Mouse (Mus musculus): Measurements from ENCODE around the gene Gucd1. TPM values are rescaled to one million over a fixed set of nuclear protein-coding genes. Genes with fewer than 3 reads are reported as not detected.
A peak's percentile ranks its signal among the peaks of the same experiment; 100 is the strongest.
"Not testable (repeated sequence)": the region's sequence is repeated elsewhere in the genome, so short reads cannot be mapped to it uniquely, and the experiment has no call there.

The Gucd1 gene
- polyA plus RNA-seq (2011; ENCODE audit: insufficient read depth, insufficient read length, low replicate concordance, missing spikeins): 37.6 and 48.3 TPM in 2 replicates

- 0% methylated on average over 20 of the region's 20 CpGs for WGBS
These were observed at the start of gene Gucd1 for GRCm38 (mm10) chr10:75517758-75518143. Gene Gucd1, minus strand, starts transcription at chr10:75517972.

GRCm38 (mm10) chr10:75566765-75567164 is 49.0 kb upstream of the Gucd1 start:
- not testable (repeated sequence) for H3K4me3 ChIP-seq (replicated peaks; ENCODE audit: control insufficient read depth, low read depth, low read length); H3K27ac ChIP-seq (ENCODE audit: control insufficient read depth, insufficient read depth, low read depth, low read length, poor library complexity); H3K4me1 ChIP-seq (ENCODE audit: control insufficient read depth, insufficient read depth, low read length)
- 86% methylated on average over 2 of the region's 2 CpGs for WGBS

More at GRCm38 (mm10) chr10:75517758-75518143, at the start of gene Gucd1:
- Histone ChIP-seq H3K4me3 (replicated peaks; ENCODE audit: control insufficient read depth, low read depth, low read length) (peak within 1 kb of the TSS; percentile 80), H3K4me1 (ENCODE audit: control insufficient read depth, insufficient read depth, low read length) (no peaks in the 10 kb centered on the region; the same call in 1 of the 2 replicates), H3K27ac (ENCODE audit: control insufficient read depth, insufficient read depth, low read depth, low read length, poor library complexity) (peak within 1 kb of the TSS; percentile 98)
- TF ChIP-seq POLR2A (IDR thresholded peaks at IDR 0.05; ENCODE audit: borderline replicate concordance, control insufficient read depth, low read depth, low read length) (peak; percentile 36; the same call in 1 of the 2 replicates), CTCF (IDR thresholded peaks at IDR 0.05; ENCODE audit: control insufficient read depth, insufficient read depth, low read length) (no peak)

GRCm38 (mm10) chr10:75566321-75566720 is 48.5 kb upstream of the Gucd1 start:
- no peak overlapping the region for H3K4me3 ChIP-seq (replicated peaks; ENCODE audit: control insufficient read depth, low read depth, low read length)
- H3K4me1 ChIP-seq (ENCODE audit: control insufficient read depth, insufficient read depth, low read length): peaks cover 3% of the 10 kb centered on the region; the same call in 1 of the 2 replicates
- WGBS: 43% methylated on average over 5 of the region's 5 CpGs
- TF ChIP-seq POLR2A (IDR thresholded peaks at IDR 0.05; ENCODE audit: borderline replicate concordance, control insufficient read depth, low read depth, low read length) (no peak), CTCF (IDR thresholded peaks at IDR 0.05; ENCODE audit: control insufficient read depth, insufficient read depth, low read length) (no peak)
- peak overlapping the region; percentile 86 for H3K27ac ChIP-seq (ENCODE audit: control insufficient read depth, insufficient read depth, low read depth, low read length, poor library complexity)

GRCm38 (mm10) chr10:75565906-75566305 is 48.1 kb upstream of the Gucd1 start:
- H3K27ac ChIP-seq (ENCODE audit: control insufficient read depth, insufficient read depth, low read depth, low read length, poor library complexity): peak overlapping the region; percentile 86

GRCm38 (mm10) chr10:75565436-75565835 is 47.7 kb upstream of the Gucd1 start:
- H3K27ac ChIP-seq (ENCODE audit: control insufficient read depth, insufficient read depth, low read depth, low read length, poor library complexity): peak overlapping the region; percentile 86
- WGBS: 0% methylated on average over 6 of the region's 6 CpGs
- TF ChIP-seq POLR2A (IDR thresholded peaks at IDR 0.05; ENCODE audit: borderline replicate concordance, control insufficient read depth, low read depth, low read length): no peak
- no peak for TF ChIP-seq CTCF (IDR thresholded peaks at IDR 0.05; ENCODE audit: control insufficient read depth, insufficient read depth, low read length)
- peaks cover 3% of the 10 kb centered on the region; the same call in 1 of the 2 replicates for H3K4me1 ChIP-seq (ENCODE audit: control insufficient read depth, insufficient read depth, low read length)
- H3K4me3 ChIP-seq (replicated peaks; ENCODE audit: control insufficient read depth, low read depth, low read length): no peak overlapping the region

More at GRCm38 (mm10) chr10:75565906-75566305, 48.1 kb upstream of the Gucd1 start:
- 28% methylated on average over 7 of the region's 7 CpGs for WGBS
- peaks cover 3% of the 10 kb centered on the region; the same call in 1 of the 2 replicates for H3K4me1 ChIP-seq (ENCODE audit: control insufficient read depth, insufficient read depth, low read length)
- H3K4me3 ChIP-seq (replicated peaks; ENCODE audit: control insufficient read depth, low read depth, low read length): no peak overlapping the region
- TF ChIP-seq POLR2A (IDR thresholded peaks at IDR 0.05; ENCODE audit: borderline replicate concordance, control insufficient read depth, low read depth, low read length) (no peak), CTCF (IDR thresholded peaks at IDR 0.05; ENCODE audit: control insufficient read depth, insufficient read depth, low read length) (no peak)

- peak overlapping the region; percentile 86 for H3K27ac ChIP-seq (ENCODE audit: control insufficient read depth, insufficient read depth, low read depth, low read length, poor library complexity)
- TF ChIP-seq CTCF (IDR thresholded peaks at IDR 0.05; ENCODE audit: control insufficient read depth, insufficient read depth, low read length): no peak
- TF ChIP-seq POLR2A (IDR thresholded peaks at IDR 0.05; ENCODE audit: borderline replicate concordance, control insufficient read depth, low read depth, low read length): no peak
- H3K4me1 ChIP-seq (ENCODE audit: control insufficient read depth, insufficient read depth, low read length): peaks cover 3% of the 10 kb centered on the region; the same call in 1 of the 2 replicates
- H3K4me3 ChIP-seq (replicated peaks; ENCODE audit: control insufficient read depth, low read depth, low read length): no peak overlapping the region
- 31% methylated on average over 12 of the region's 12 CpGs for WGBS
These were observed 47.0 kb upstream of the Gucd1 start for GRCm38 (mm10) chr10:75564687-75565265.

- TF ChIP-seq CTCF (IDR thresholded peaks at IDR 0.05; ENCODE audit: control insufficient read depth, insufficient read depth, low read length) (no peak), POLR2A (IDR thresholded peaks at IDR 0.05; ENCODE audit: borderline replicate concordance, control insufficient read depth, low read depth, low read length) (no peak)
- Histone ChIP-seq H3K4me3 (replicated peaks; ENCODE audit: control insufficient read depth, low read depth, low read length) (no peak overlapping the region), H3K4me1 (ENCODE audit: control insufficient read depth, insufficient read depth, low read length) (peaks cover 3% of the 10 kb centered on the region; the same call in 1 of the 2 replicates), H3K27ac (ENCODE audit: control insufficient read depth, insufficient read depth, low read depth, low read length, poor library complexity) (no peak overlapping the region)
- WGBS: 66% methylated on average over 8 of the region's 8 CpGs
These were observed 44.8 kb upstream of the Gucd1 start for GRCm38 (mm10) chr10:75562596-75562995.

GRCm38 (mm10) chr10:75561071-75561654 is 43.4 kb upstream of the Gucd1 start, which contains the start of gene Ggt1:
Gene Ggt1, plus strand, starts transcription at chr10:75561604.
- TF ChIP-seq CTCF (IDR thresholded peaks at IDR 0.05; ENCODE audit: control insufficient read depth, insufficient read depth, low read length) (no peak), POLR2A (IDR thresholded peaks at IDR 0.05; ENCODE audit: borderline replicate concordance, control insufficient read depth, low read depth, low read length) (no peak)
- H3K4me3 ChIP-seq (replicated peaks; ENCODE audit: control insufficient read depth, low read depth, low read length): no peak within 1 kb of the TSS
- WGBS: 76% methylated on average over 10 of the region's 10 CpGs
- H3K4me1 ChIP-seq (ENCODE audit: control insufficient read depth, insufficient read depth, low read length): peaks cover 3% of the 10 kb centered on the region; the same call in 1 of the 2 replicates
- no peak within 1 kb of the TSS for H3K27ac ChIP-seq (ENCODE audit: control insufficient read depth, insufficient read depth, low read depth, low read length, poor library complexity)
